Mouse (Mus musculus) left cerebral cortex, postnatal 25 days (tissue): Measurements from ENCODE around the gene 1110059E24Rik. TPM values are rescaled to one million over a fixed set of nuclear protein-coding genes. Genes with fewer than 3 reads are reported as not detected.

Experiments
- total RNA-seq, 2 experiments: library from RNA; stranded (reverse); gene quantifications; 2 replicates each; pipeline ENCODE4 v1.2.3; 2021

The 1110059E24Rik gene
- total RNA-seq, 2 experiments from 2014 or later: 21.6 to 25.3 TPM

Other genes starting within 250 kb of the 1110059E24Rik start
- 100 to 1,000 TPM; 199 TPM for gene Gda, start 179.5 kb downstream of the 1110059E24Rik start, total RNA-seq
- gene Abhd17b, start 209 bp upstream of the 1110059E24Rik start, total RNA-seq: 10 to 100 TPM; 47.3 to 50.1 TPM
- gene Cemip2, start 125.4 kb upstream of the 1110059E24Rik start, total RNA-seq: 10 to 100 TPM; 12.9 to 13.8 TPM